Mouse (Mus musculus): Measurements from ENCODE around the gene Lgals3. TPM values are rescaled to one million over a fixed set of nuclear protein-coding genes. Genes with fewer than 3 reads are reported as not detected.

Lgals3 gene
- polyA plus RNA-seq, 1 experiment from 2014 or later: 3.1 TPM

DNA sequence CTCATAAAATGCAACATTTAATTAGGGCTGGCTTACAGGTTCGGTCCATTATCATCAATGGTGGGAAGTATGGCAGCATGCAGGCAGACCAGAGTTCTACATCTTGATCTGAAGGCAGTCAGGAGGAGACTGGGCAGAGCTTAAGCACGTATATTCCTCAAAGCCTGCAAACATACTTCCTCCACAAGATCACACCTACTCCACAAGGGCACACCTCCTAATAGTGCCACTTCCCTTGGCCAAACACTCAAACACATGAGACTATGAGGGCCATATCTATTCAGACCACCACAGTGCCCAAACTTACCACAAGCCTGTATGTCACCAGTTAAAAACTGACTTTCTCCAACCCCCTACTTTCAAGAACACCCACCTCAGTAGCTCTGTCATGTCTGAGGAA lies 6.1 kb upstream of the Lgals3 start:
- no peak for DNase-seq (ENCODE audit: low spot score)
- 0 out of 2 replicates have a peak, but pooled peaks cover 6% of the 10 kb centered on the region for H3K4me1 ChIP-seq (ENCODE audit: control insufficient read depth, insufficient read depth, low read length)
- no peaks in the 10 kb centered on the region for H3K27me3 ChIP-seq (replicated peaks; ENCODE audit: control insufficient read depth, insufficient read depth, low read length)
- H3K36me3 ChIP-seq (ENCODE audit: control insufficient read depth, insufficient read depth, low read length): no peaks in the 10 kb centered on the region
- H3K9ac ChIP-seq (ENCODE audit: low read length): no peak overlapping the region
- H3K9me3 ChIP-seq (replicated peaks; ENCODE audit: control insufficient read depth, low read length): no peaks in the 10 kb centered on the region
- no peak overlapping the region for H3K4me3 ChIP-seq (ENCODE audit: low read depth, low read length)
- 91% methylated on average over 2 of the region's 2 CpGs for WGBS
- H3K4me2 ChIP-seq (ENCODE audit: low read length): no peak overlapping the region
- no peak for ATAC-seq
- H3K27ac ChIP-seq (ENCODE audit: low read depth, low read length): no peak overlapping the region

DNA sequence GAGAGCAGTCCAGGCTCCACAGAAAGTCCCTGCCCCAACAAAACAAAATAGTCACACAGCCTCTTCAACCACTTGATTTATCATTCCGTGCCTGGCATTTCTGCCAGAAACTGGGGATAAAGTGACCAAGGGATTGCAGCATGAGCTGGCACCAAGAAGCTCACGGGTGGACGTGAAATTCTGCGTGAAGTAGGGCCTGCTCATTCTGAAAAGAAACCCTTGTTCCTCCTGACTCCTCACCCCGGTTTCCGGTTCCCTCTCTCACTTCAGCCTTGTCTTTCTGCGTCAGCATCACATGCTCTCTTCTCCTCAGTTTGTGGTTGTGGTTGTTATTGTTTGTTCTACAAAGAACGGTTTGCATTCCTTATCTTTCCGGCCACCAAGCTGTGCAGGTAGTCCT lies 5.7 kb upstream of the Lgals3 start:
- DNase-seq (ENCODE audit: low spot score) (no peak), ATAC-seq (no peak)
- 0 out of 2 replicates have a peak, but pooled peaks cover 6% of the 10 kb centered on the region for H3K4me1 ChIP-seq (ENCODE audit: control insufficient read depth, insufficient read depth, low read length)
- H3K36me3 ChIP-seq (ENCODE audit: control insufficient read depth, insufficient read depth, low read length): no peaks in the 10 kb centered on the region
- no peak overlapping the region for H3K4me3 ChIP-seq (ENCODE audit: low read depth, low read length)
- no peak overlapping the region for H3K27ac ChIP-seq (ENCODE audit: low read depth, low read length)
- H3K4me2 ChIP-seq (ENCODE audit: low read length): no peak overlapping the region
- H3K9me3 ChIP-seq (replicated peaks; ENCODE audit: control insufficient read depth, low read length): no peaks in the 10 kb centered on the region
- no peaks in the 10 kb centered on the region for H3K27me3 ChIP-seq (replicated peaks; ENCODE audit: control insufficient read depth, insufficient read depth, low read length)
- 88% methylated on average over 9 of the region's 9 CpGs for WGBS
- H3K9ac ChIP-seq (ENCODE audit: low read length): no peak overlapping the region

DNA sequence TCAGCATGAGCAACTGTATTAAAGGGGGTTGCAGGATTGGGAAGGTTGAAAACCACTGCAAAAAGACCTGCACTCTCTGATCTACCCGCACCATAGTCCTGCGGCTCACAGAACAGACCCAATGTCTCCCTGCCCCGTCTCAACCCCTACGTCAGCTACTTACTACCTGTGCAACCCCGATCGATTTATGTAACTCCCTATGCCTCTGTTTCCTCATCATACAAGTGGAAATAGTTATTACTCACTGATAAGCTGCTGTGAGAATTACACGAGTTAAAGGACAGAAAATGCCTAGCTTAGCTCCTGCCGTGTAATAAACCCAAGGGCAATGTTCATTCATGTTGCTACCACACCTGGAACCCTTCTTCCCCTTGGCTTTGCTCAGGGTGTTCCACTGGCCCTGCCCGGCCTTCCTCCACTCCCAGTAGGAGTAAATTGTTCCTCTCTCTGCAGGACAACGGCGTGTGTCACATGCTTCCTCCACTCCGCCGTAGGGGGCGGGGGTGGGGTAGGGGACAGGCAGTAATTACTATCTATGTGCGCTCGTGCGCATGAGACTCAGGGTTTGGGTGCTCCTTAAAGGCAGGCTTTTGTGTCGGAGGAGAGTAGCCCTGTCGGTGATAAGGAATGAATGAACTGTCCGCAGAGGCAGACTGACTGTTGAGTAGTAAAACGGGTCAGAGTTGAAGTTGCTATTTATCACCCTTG lies 2.7 kb upstream of the Lgals3 start:
- H3K27ac ChIP-seq (ENCODE audit: low read depth, low read length): no peak overlapping the region
- H3K4me3 ChIP-seq (ENCODE audit: low read depth, low read length): no peak overlapping the region
- no peak for ATAC-seq
- peak; percentile 19 for DNase-seq (ENCODE audit: low spot score)
- 42% methylated on average over 21 of the region's 21 CpGs for WGBS
- no peaks in the 10 kb centered on the region for H3K9me3 ChIP-seq (replicated peaks; ENCODE audit: control insufficient read depth, low read length)
- H3K9ac ChIP-seq (ENCODE audit: low read length): no peak overlapping the region
- H3K27me3 ChIP-seq (replicated peaks; ENCODE audit: control insufficient read depth, insufficient read depth, low read length): no peaks in the 10 kb centered on the region
- no peaks in the 10 kb centered on the region for H3K36me3 ChIP-seq (ENCODE audit: control insufficient read depth, insufficient read depth, low read length)
- peaks cover 14% of the 10 kb centered on the region for H3K4me1 ChIP-seq (ENCODE audit: control insufficient read depth, insufficient read depth, low read length)
- no peak overlapping the region for H3K4me2 ChIP-seq (ENCODE audit: low read length)

DNA sequence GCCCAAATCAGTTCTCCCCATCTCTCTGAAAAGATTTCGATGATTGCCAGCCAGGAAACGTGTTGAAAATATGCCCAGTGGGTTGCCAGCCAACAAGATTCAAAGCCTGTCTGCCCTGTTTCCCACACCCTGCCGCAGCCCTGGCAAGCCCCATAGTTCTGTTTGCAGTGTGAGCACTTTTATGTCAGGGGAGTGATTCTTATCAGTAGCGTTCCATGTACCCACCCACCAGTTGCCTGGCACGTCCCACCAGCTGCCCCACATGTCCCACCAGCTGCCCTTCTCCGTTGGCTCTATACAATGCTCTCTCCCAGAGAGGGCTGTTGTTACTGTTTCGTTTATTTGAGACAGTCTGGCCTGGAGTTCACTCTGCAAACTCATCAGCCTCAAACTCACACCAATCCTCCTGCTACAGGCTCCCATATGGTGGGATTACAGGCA lies 650 bp upstream of the Lgals3 start:
- no peak overlapping the region for H3K9ac ChIP-seq (ENCODE audit: low read length)

DNA sequence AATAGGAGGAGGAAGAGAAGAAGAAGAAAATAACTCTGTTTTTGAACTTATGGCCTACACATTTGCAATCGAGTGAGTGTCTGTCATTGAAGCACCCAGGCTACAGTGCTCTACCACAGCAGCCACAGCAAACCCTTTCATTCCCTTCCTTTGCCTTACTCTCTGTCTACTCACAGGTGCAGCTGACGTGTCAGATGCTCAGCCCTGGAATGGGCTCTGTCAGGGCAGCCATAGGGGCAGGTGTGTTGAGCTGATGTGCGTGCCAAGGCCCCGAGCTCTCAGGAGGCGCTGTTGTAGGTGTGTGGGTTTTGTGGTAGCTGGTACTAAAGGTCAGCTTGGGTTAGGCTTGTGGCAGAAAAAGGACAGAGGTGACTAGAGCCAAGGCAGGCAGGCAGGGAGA lies 2.2 kb downstream of the Lgals3 start:
- Histone ChIP-seq H3K9ac (ENCODE audit: low read length) (no peak overlapping the region), H3K27ac (ENCODE audit: low read depth, low read length) (no peak overlapping the region), H3K4me2 (ENCODE audit: low read length) (no peak overlapping the region), H3K4me1 (ENCODE audit: control insufficient read depth, insufficient read depth, low read length) (peaks cover 14% of the 10 kb centered on the region), H3K9me3 (replicated peaks; ENCODE audit: control insufficient read depth, low read length) (no peaks in the 10 kb centered on the region), H3K4me3 (ENCODE audit: low read depth, low read length) (no peak overlapping the region), H3K27me3 (replicated peaks; ENCODE audit: control insufficient read depth, insufficient read depth, low read length) (peaks cover 13% of the 10 kb centered on the region), H3K36me3 (ENCODE audit: control insufficient read depth, insufficient read depth, low read length) (no peaks in the 10 kb centered on the region)
- DNase-seq (ENCODE audit: low spot score): no peak
- WGBS: 90% methylated on average over 5 of the region's 5 CpGs
- ATAC-seq: no peak

More for the DNA sequence above, 650 bp upstream of the Lgals3 start:
- ATAC-seq (peak; percentile 91), DNase-seq (ENCODE audit: low spot score) (peak; percentile 90)
- Histone ChIP-seq H3K4me2 (ENCODE audit: low read length) (0 out of 2 replicates have a peak overlapping the region, but pooled peaks have one; percentile 2), H3K27ac (ENCODE audit: low read depth, low read length) (0 out of 2 replicates have a peak overlapping the region, but pooled peaks have one; percentile 44), H3K9me3 (replicated peaks; ENCODE audit: control insufficient read depth, low read length) (no peaks in the 10 kb centered on the region), H3K27me3 (replicated peaks; ENCODE audit: control insufficient read depth, insufficient read depth, low read length) (no peaks in the 10 kb centered on the region), H3K4me3 (ENCODE audit: low read depth, low read length) (no peak overlapping the region), H3K4me1 (ENCODE audit: control insufficient read depth, insufficient read depth, low read length) (peaks cover 14% of the 10 kb centered on the region), H3K36me3 (ENCODE audit: control insufficient read depth, insufficient read depth, low read length) (no peaks in the 10 kb centered on the region)
- WGBS: 20% methylated on average over 7 of the region's 7 CpGs

DNA sequence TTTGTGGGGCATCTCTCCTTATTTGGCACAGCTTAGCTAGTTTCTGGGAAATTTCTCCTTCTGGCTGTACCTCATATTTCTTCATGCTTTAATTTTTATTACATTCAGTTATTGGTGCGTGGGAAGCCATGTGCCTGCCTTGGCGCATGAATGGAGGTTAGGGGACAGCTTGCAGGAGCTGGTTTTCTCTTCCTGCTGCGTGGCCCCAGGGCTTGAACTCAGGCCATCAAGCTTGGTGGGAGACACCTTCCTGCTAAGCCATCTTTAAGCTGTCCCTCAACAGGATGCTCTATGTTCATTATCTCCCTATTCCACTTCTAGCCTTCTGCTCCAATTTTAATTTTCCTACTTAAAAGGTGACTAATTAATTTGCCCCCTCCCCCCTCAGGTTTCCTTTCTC lies 3.2 kb downstream of the Lgals3 start:
- Histone ChIP-seq H3K27me3 (replicated peaks; ENCODE audit: control insufficient read depth, insufficient read depth, low read length) (peaks cover 13% of the 10 kb centered on the region), H3K36me3 (ENCODE audit: control insufficient read depth, insufficient read depth, low read length) (no peaks in the 10 kb centered on the region), H3K4me1 (ENCODE audit: control insufficient read depth, insufficient read depth, low read length) (peaks cover 8% of the 10 kb centered on the region), H3K9ac (ENCODE audit: low read length) (no peak overlapping the region), H3K27ac (ENCODE audit: low read depth, low read length) (no peak overlapping the region), H3K9me3 (replicated peaks; ENCODE audit: control insufficient read depth, low read length) (no peaks in the 10 kb centered on the region), H3K4me3 (ENCODE audit: low read depth, low read length) (no peak overlapping the region), H3K4me2 (ENCODE audit: low read length) (no peak overlapping the region)
- ATAC-seq (no peak), DNase-seq (ENCODE audit: low spot score) (no peak)
- 82% methylated on average over 3 of the region's 3 CpGs for WGBS

DNA sequence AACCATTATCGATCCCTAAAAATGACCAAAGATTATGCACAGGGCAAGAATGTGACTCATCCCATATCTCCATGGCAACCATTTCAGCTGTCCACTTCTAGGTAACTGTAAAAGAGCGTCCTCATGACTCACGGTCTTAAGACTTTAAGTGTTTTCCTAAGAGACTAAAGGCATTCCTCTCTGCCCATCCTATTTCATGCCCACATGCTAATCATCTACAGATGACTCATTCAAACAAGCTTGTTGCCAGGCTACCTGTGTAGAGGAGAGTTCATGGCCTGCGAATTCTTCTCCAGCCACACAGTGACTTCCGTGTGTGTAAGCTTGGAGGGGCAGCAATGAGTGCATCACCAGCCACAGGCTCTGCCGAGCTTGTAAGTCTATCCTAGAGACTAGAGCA lies 4.1 kb downstream of the Lgals3 start:
- no peak for DNase-seq (ENCODE audit: low spot score)
- H3K9ac ChIP-seq (ENCODE audit: low read length): no peak overlapping the region
- peaks cover 13% of the 10 kb centered on the region for H3K27me3 ChIP-seq (replicated peaks; ENCODE audit: control insufficient read depth, insufficient read depth, low read length)
- H3K27ac ChIP-seq (ENCODE audit: low read depth, low read length): no peak overlapping the region
- H3K4me1 ChIP-seq (ENCODE audit: control insufficient read depth, insufficient read depth, low read length): peaks cover 8% of the 10 kb centered on the region
- no peaks in the 10 kb centered on the region for H3K9me3 ChIP-seq (replicated peaks; ENCODE audit: control insufficient read depth, low read length)
- WGBS: 75% methylated on average over 6 of the region's 6 CpGs
- ATAC-seq: no peak
- no peak overlapping the region for H3K4me3 ChIP-seq (ENCODE audit: low read depth, low read length)
- H3K36me3 ChIP-seq (ENCODE audit: control insufficient read depth, insufficient read depth, low read length): no peaks in the 10 kb centered on the region
- H3K4me2 ChIP-seq (ENCODE audit: low read length): no peak overlapping the region

DNA sequence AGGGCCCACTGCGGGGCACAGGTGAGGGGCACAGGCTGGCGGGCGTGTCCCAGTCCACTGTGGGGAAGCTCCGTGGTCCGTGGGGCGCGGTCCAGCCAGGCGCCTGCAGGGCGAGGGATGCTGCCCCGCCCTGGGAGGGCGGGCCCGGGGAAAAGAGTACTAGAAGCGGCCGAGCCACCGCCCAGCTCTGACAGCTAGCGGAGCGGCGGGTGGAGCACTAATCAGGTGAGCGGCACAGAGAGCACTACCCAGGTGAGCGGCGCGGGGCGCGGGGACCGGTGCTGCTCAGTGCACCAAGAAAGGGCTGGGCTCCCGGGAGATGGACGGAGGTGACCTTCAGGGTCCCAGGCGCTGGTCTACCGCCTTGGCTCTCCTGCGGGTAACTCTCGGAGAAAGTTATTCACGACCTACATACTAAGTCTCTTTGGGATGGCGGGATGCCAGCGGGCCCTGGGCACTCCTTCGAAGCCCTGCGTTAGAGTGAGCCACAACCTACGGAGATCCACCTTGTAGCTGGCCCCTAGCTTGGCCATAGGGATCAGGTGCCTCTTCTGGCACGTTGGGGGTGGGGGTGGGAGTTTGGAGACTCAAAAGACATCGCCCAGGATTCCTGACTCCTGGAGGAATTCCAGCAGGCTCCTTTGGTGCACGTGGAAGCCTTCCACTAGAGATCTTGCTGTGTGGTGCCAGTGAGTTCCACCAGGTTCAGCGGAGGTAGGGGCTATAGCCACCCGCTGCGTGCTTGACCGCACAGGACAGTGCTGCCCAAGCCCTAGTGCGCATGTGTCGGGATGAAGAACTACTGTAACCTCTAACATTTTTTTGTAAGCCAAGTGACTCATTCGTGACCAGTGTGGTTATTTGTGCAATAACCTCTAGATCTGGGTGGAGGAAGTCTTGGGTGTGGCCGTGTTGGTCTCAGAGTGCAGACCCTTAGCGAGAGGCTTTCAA lies 6.5 kb downstream of the Lgals3 start:
- Histone ChIP-seq H3K4me3 (ENCODE audit: low read depth, low read length) (peak overlapping the region; percentile 12; the same call in 1 of the 2 replicates), H3K4me2 (ENCODE audit: low read length) (peak overlapping the region; percentile 42), H3K27ac (ENCODE audit: low read depth, low read length) (no peak overlapping the region), H3K36me3 (ENCODE audit: control insufficient read depth, insufficient read depth, low read length) (no peaks in the 10 kb centered on the region), H3K9me3 (replicated peaks; ENCODE audit: control insufficient read depth, low read length) (no peaks in the 10 kb centered on the region), H3K4me1 (ENCODE audit: control insufficient read depth, insufficient read depth, low read length) (no peaks in the 10 kb centered on the region; the same call in 1 of the 2 replicates), H3K27me3 (replicated peaks; ENCODE audit: control insufficient read depth, insufficient read depth, low read length) (peaks cover 13% of the 10 kb centered on the region), H3K9ac (ENCODE audit: low read length) (no peak overlapping the region)
- DNase-seq (ENCODE audit: low spot score) (peak; percentile 16), ATAC-seq (no peak)
- 16% methylated on average over 49 of the region's 49 CpGs for WGBS

All from forebrain, embryonic 14.5 days (tissue).